Mouse (Mus musculus) liver, embryonic 16.5 days (tissue): ENCODE measurements around the gene Meioc. TPM values are rescaled to one million over a fixed set of nuclear protein-coding genes. Genes with fewer than 3 reads are reported as not detected.
"Not testable (repeated sequence)": the region's sequence is repeated elsewhere in the genome, so short reads cannot be mapped to it uniquely, and the experiment has no call there.

Source experiments
- ATAC-seq: fragments of 200-750 bp; cut with Nextera tagmentation; 2 replicates; pipeline ENCODE4 v1.8.0; 2017; ENCODE audit warnings: low read depth, mild to moderate bottlenecking, moderate number of reproducible peaks, moderate library complexity
- H3K27ac ChIP-seq: fragments of 300-500 bp; sonication (generic); 2 replicates; pipeline ENCODE4 v1.5.1; 2014; ENCODE audit warnings: mild to moderate bottlenecking, low read length
- H3K27me3 ChIP-seq: fragments of 300-500 bp; sonication (generic); 2 replicates; pipeline ENCODE4 v1.6.1; 2014; ENCODE audit warnings: low read depth, low read length, mixed read lengths; ENCODE audit not compliant: control insufficient read depth, insufficient read depth
- H3K36me3 ChIP-seq: fragments of 300-500 bp; sonication (generic); 2 replicates; pipeline ENCODE4 v1.6.1; 2014; ENCODE audit warnings: mild to moderate bottlenecking; ENCODE audit not compliant: control insufficient read depth, insufficient read depth
- H3K4me1 ChIP-seq: fragments of 300-500 bp; sonication (generic); 2 replicates; pipeline ENCODE4 v1.6.1; 2014; ENCODE audit warnings: low read depth, low read length, mixed read lengths; ENCODE audit not compliant: control insufficient read depth
- H3K4me2 ChIP-seq: fragments of 300-500 bp; sonication (generic); 2 replicates; pipeline ENCODE4 v1.6.1; 2014; ENCODE audit warnings: low read depth, low read length, mixed read lengths
- H3K4me3 ChIP-seq: fragments of 300-500 bp; sonication (generic); 2 replicates; pipeline ENCODE4 v1.5.1; 2014; ENCODE audit warnings: low read depth, mild to moderate bottlenecking, low read length
- H3K9ac ChIP-seq: fragments of 300-500 bp; sonication (generic); 2 replicates; pipeline ENCODE4 v1.6.1; 2014; ENCODE audit warnings: low read depth, low read length
- H3K9me3 ChIP-seq: fragments of 300-500 bp; sonication (generic); replicated peaks from 2 replicates; pipeline ENCODE4 v1.6.1; 2016; ENCODE audit warnings: low read length; ENCODE audit not compliant: control insufficient read depth
- WGBS: fragments of 180-500 bp; shearing (Covaris S2); extraction: QIAGEN DNeasy Blood & Tissue Kit; methylation state at CpG from one replicate; pipeline ENCODE4 v1.1.7; 2014; ENCODE audit not compliant: insufficient replicate concordance; 5-methylcytosine and 5-hydroxymethylcytosine counted together
- microRNA-seq: library from miRNA; unstranded; fragments of <30 nt; microRNA quantifications from one replicate; pipeline ENCODE4, GENCODE M21; 2016
- polyA plus RNA-seq: library from polyadenylated mRNA; unstranded; fragments of >200 nt; fragmentation: Nextera tagmentation; extraction: Ambion mirVana; gene quantifications from 2 replicates; pipeline ENCODE4 v1.2.1, GENCODE M21; 2015

Gene Meioc
- polyA plus RNA-seq, 1 experiment from 2014 or later, result 0.05 TPM

DNA sequence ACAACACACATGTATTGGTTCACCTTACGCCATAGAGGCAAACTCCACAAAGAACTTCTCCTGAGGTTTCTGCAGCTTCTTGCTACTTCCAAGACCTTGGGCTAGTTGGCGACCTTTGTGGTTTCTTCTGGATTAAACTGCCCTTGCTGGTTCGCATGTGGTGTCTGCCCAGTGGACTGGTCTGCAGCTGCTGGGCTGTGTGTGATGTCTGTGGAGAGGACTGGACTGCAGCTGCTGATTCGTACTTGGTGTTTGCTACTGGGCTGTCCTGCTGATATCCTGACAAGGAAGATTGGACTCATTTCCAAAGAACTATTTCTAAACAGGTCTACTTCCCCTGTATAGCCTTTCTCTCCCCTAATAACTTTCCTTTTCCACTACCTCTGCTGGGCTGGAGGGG lies 48.9 kb downstream of the Meioc start:
- ATAC-seq, result no peak
- Histone ChIP-seq H3K4me2 (no peak overlapping the region), H3K4me3 (no peak overlapping the region)

DNA sequence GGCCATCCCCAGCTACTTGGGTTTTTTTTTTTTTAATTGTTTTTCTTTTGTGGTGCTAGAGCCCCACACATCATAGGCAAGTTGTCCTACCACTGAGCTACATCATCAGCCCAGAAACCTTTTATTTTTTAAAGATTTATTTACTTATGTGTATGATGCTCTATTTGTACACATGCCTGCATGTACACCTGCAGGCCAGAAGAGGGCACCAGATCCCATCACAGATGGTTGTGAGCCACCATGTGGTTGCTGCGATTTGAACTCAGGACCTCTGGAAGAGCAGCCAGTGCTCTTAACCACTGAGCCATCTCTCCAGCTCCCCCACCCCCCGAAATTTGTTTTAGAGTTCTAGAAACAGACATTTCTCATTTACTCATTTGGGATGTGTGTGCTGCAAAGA lies 51.1 kb downstream of the Meioc start:
- H3K4me2 ChIP-seq, ATAC-seq, H3K9me3 ChIP-seq, H3K4me3 ChIP-seq, H3K9ac ChIP-seq, H3K27me3 ChIP-seq, H3K36me3 ChIP-seq, H3K27ac ChIP-seq, H3K4me1 ChIP-seq: not testable (repeated sequence)
- WGBS, result 54% methylated on average over 2 of the region's 2 CpGs

More for the DNA sequence above, 48.9 kb downstream of the Meioc start:
- Histone ChIP-seq H3K27me3 (no peaks in the 10 kb centered on the region), H3K36me3 (no peaks in the 10 kb centered on the region), H3K9me3 (no peaks in the 10 kb centered on the region), H3K27ac (no peak overlapping the region), H3K9ac (no peak overlapping the region), H3K4me1 (no peaks in the 10 kb centered on the region)
- WGBS, result 71% methylated on average over 4 of the region's 4 CpGs

DNA sequence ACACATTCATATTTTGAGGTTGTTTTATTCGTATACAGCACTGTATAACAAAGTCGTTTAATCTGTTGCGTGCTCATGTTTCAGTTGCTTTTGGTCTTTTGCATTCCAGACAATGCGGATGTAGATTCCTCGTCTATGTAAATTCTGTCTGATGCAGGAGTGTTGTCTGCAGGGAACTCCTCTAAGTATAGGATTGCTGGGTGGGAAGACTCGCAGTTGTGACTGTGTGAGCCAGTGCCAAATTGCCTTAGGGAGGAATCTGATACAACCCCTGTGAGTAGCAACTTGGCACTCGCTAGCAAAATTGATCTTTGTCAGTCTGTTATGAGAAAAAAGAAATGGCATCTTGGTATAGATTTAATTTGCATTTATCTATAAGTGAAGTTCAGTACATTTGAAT lies 52.6 kb downstream of the Meioc start:
- WGBS, result 64% methylated on average over 7 of the region's 7 CpGs
- Histone ChIP-seq H3K27ac (no peak overlapping the region), H3K9me3 (no peaks in the 10 kb centered on the region), H3K9ac (no peak overlapping the region), H3K4me2 (no peak overlapping the region), H3K4me3 (no peak overlapping the region), H3K27me3 (no peaks in the 10 kb centered on the region), H3K36me3 (no peaks in the 10 kb centered on the region), H3K4me1 (no peaks in the 10 kb centered on the region)
- ATAC-seq, result no peak

DNA sequence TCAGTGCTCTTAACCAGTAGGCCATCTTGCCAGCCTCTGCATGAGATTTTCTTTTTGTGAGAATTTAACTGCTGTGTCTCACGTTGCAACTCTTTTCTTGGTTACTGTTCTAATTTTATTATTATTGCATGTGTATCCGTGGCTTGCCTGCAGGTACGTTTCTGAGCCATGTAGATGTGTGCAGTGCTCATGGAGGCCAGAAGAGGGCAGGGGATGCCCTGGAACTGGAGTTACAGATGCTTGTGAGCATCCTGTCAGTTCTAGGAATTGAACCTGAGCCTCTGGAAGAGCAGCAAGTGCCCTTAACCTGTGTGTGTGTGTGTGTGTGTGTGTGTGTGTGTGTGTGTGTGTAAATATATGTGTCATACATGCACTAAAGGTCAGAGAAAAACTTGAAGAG lies 62.1 kb downstream of the Meioc start:
- H3K4me3 ChIP-seq, result no peak overlapping the region
- no peak overlapping the region for H3K27ac ChIP-seq
- no peak overlapping the region for H3K4me2 ChIP-seq
- no peaks in the 10 kb centered on the region for H3K27me3 ChIP-seq
- ATAC-seq, result no peak
- WGBS, result 13% methylated on average over 3 of the region's 3 CpGs
- H3K4me1 ChIP-seq, result no peaks in the 10 kb centered on the region
- no peaks in the 10 kb centered on the region for H3K36me3 ChIP-seq
- H3K9me3 ChIP-seq, result no peaks in the 10 kb centered on the region
- no peak overlapping the region for H3K9ac ChIP-seq

DNA sequence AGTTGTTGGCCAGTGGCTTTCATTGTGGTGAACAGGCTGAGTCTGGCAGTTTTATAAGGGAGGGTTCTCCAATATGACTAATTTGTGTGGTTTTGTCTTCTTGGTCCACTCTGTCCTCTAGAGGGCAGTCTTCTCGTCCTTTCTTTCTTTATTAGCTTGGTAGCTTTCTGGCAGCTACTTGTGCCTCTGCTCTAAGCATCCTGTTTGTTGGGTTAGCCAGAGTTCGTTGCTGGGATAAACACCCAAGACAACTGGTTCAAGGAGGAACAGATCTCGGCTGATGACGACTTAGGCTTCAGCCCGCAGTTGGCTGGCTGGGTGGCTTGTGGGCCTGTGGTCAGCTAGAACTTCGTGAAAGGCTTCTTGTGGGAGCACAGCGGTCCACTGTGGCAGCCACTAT lies 65.1 kb downstream of the Meioc start:
- Histone ChIP-seq H3K36me3 (no peaks in the 10 kb centered on the region), H3K27me3 (no peaks in the 10 kb centered on the region), H3K9me3 (no peaks in the 10 kb centered on the region), H3K4me1 (no peaks in the 10 kb centered on the region), H3K27ac (no peak overlapping the region), H3K9ac (no peak overlapping the region), H3K4me2 (no peak overlapping the region), H3K4me3 (no peak overlapping the region)
- ATAC-seq, result no peak
- WGBS, result 23% methylated on average over 7 of the region's 7 CpGs

DNA sequence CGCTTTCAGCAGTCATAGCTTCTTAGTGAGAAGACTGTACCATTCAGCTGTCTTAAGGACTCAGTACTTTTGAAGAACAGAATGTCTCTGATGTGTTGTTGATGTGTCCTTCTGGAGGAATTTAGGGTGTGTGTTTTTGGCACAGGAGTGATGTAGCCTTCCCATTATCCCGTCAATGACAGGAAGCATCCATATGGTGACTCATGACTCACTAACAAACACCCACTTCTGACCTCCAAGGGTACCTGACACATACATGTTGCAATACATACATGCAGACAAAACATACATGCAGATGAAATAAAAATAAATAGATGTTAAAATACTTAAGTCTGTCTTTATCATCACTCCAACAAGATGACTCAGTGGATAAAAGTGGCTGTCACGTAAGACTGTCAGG lies 66.3 kb downstream of the Meioc start:
- Histone ChIP-seq H3K36me3 (no peaks in the 10 kb centered on the region), H3K27me3 (no peaks in the 10 kb centered on the region), H3K27ac (no peak overlapping the region), H3K9me3 (no peaks in the 10 kb centered on the region), H3K9ac (no peak overlapping the region), H3K4me2 (no peak overlapping the region), H3K4me1 (no peaks in the 10 kb centered on the region), H3K4me3 (no peak overlapping the region)
- no peak for ATAC-seq
- 57% methylated on average over 3 of the region's 3 CpGs for WGBS

DNA sequence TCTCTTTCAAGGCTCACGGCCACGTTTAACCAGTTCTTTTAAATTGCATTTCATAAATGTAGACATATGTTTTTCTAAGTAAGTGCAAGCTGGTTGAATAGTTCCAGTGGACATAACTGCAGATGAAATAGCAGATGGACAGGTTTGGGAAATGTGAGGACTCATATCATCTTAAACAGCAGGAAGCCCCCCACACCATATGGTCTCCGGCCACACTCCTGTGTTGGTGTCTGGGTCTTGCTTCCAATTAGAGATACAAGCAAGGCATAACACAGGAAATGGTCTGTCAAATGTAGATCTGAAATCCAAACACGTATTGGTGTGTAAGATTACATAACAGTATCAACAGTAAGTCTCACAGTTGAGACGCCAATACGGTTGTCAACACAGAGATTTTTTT lies 67.8 kb downstream of the Meioc start:
- no peaks in the 10 kb centered on the region for H3K36me3 ChIP-seq

More for the DNA sequence above, 67.8 kb downstream of the Meioc start:
- H3K4me1 ChIP-seq, result no peaks in the 10 kb centered on the region
- H3K27me3 ChIP-seq, result no peaks in the 10 kb centered on the region
- WGBS, result 25% methylated on average over 6 of the region's 6 CpGs
- no peak overlapping the region for H3K4me2 ChIP-seq
- no peak for ATAC-seq
- H3K27ac ChIP-seq, result no peak overlapping the region
- H3K4me3 ChIP-seq, result no peak overlapping the region
- H3K9ac ChIP-seq, result no peak overlapping the region
- no peaks in the 10 kb centered on the region for H3K9me3 ChIP-seq

Small RNAs within 50 kb of the gene (microRNA-seq; reads per million reads assigned to microRNA genes)
- gene Gm22920, result not detected

Other genes starting within 250 kb of the Meioc start
- gene Grn, start 233.4 kb upstream of the Meioc start, polyA plus RNA-seq, result 103 and 118 TPM in 2 replicates
- gene Fam171a2, start 216.0 kb upstream of the Meioc start, polyA plus RNA-seq, result 0.20 and 0.34 TPM in 2 replicates
- gene Itga2b, start 193.6 kb upstream of the Meioc start, polyA plus RNA-seq, result 28.0 and 32.9 TPM in 2 replicates
- 17.3 and 18.6 TPM in 2 replicates for gene Gpatch8, start 107.3 kb upstream of the Meioc start, polyA plus RNA-seq
- gene Gm11627, start 84.3 kb upstream of the Meioc start, polyA plus RNA-seq, result 0.26 and 0.35 TPM in 2 replicates
- 0.29 and 0.54 TPM in 2 replicates for gene Fzd2, start 59.3 kb upstream of the Meioc start, polyA plus RNA-seq
- 13.4 TPM in 2 replicates for gene Ccdc43, start 34.1 kb downstream of the Meioc start, polyA plus RNA-seq
- gene Adam11, start 97.7 kb downstream of the Meioc start, polyA plus RNA-seq, result 0.08 and 0.35 TPM in 2 replicates
- gene Gjc1, start 156.0 kb downstream of the Meioc start, polyA plus RNA-seq, result 0.91 and 1.4 TPM in 2 replicates
- not detected in 2 replicates for gene Higd1b, start 172.1 kb downstream of the Meioc start, polyA plus RNA-seq
- gene Eftud2, start 217.3 kb downstream of the Meioc start, polyA plus RNA-seq, result 87.3 and 98.5 TPM in 2 replicates
- 0.93 and 1.2 TPM in 2 replicates for gene Ccdc103, start 217.5 kb downstream of the Meioc start, polyA plus RNA-seq
- not detected in 2 replicates for gene Fam187a, start 221.5 kb downstream of the Meioc start, polyA plus RNA-seq
- 7.4 and 8.3 TPM in 2 replicates for gene Gfap, start 237.2 kb downstream of the Meioc start, polyA plus RNA-seq